Mouse (Mus musculus): ENCODE measurements at regions not wholly inside any gene's neighbourhood (a gene's known extent, or its start where the extent isn't known, plus 50 kb on each side); places are given as distances from the start of the nearest gene placed in this dataset.

- 35% methylated on average over 2 of the region's 2 CpGs for WGBS
- DNase-seq (ENCODE audit: low spot score) (no peak), ATAC-seq (ENCODE audit: low FRiP score, low read depth) (no peak)
Measured at GRCm38 (mm10) chr14:46158741-46159140, 220.5 kb upstream of the Gm15217 start.

DNA sequence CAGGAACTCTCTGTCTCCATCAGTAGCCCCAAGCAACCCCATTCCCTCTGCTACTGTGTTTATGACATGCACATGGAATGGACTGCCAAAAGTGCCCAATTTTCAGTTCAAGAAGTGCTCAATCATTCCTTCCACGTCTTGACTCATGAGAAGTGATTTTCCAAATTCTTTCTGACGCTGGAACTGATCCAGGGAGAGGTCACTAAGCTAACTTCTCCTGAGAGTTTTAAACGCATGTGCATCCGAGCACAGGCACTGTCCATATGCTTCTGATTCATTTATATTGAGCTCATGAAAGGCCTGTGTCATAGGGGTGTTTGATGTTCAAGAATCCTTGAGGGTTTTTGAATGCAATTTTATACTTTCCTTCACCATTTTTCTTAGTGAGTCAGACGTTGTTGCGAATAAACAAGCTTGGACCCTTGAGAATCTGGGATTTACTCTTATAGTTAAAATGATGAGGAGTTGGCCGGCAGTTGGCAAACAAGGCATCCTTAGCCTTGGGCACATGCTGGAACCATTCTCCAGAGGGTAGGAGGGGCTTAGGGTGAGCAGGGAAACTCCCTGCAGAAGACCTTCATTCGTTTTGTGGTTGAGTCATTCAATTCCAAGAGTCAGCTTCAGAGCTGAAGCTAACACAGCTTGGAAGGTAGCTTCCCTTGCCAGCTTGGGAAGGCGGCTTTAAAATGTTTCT is 206.9 kb upstream of the Gm15217 start:
- Histone ChIP-seq H3K9me3 (ENCODE audit: control insufficient read depth, low read length) (no peaks in the 10 kb centered on the region), H3K36me3 (ENCODE audit: control insufficient read depth, insufficient read depth, low read length) (no peaks in the 10 kb centered on the region), H3K27ac (replicated peaks; ENCODE audit: low read depth, low read length) (no peak overlapping the region), H3K4me2 (replicated peaks; ENCODE audit: low read depth, low read length, severe bottlenecking) (no peak overlapping the region), H3K27me3 (ENCODE audit: control insufficient read depth, insufficient read depth, low read length) (no peaks in the 10 kb centered on the region), H3K4me1 (ENCODE audit: control insufficient read depth, insufficient read depth, low read length) (peaks cover 15% of the 10 kb centered on the region), H3K4me3 (replicated peaks; ENCODE audit: low read length) (no peak overlapping the region), H3K9ac (ENCODE audit: low read depth, low read length, severe bottlenecking) (no peak overlapping the region)
- DNase-seq (ENCODE audit: low spot score) (peak; percentile 67), ATAC-seq (ENCODE audit: low FRiP score, low read depth) (peak; percentile 73)
- TF ChIP-seq POLR2A (IDR thresholded peaks at IDR 0.05; ENCODE audit: borderline replicate concordance, extremely low read depth, insufficient read depth, insufficient read length): no peak
- WGBS: 39% methylated on average over 9 of the region's 9 CpGs

More at GRCm38 (mm10) chr14:46158741-46159140, 220.5 kb upstream of the Gm15217 start:
- Histone ChIP-seq H3K27me3 (ENCODE audit: control insufficient read depth, insufficient read depth, low read length) (no peaks in the 10 kb centered on the region), H3K36me3 (ENCODE audit: control insufficient read depth, insufficient read depth, low read length) (no peaks in the 10 kb centered on the region), H3K4me2 (replicated peaks; ENCODE audit: low read depth, low read length, severe bottlenecking) (no peak overlapping the region), H3K27ac (replicated peaks; ENCODE audit: low read depth, low read length) (no peak overlapping the region), H3K4me1 (ENCODE audit: control insufficient read depth, insufficient read depth, low read length) (no peaks in the 10 kb centered on the region), H3K4me3 (replicated peaks; ENCODE audit: low read length) (no peak overlapping the region), H3K9me3 (ENCODE audit: control insufficient read depth, low read length) (no peaks in the 10 kb centered on the region), H3K9ac (ENCODE audit: low read depth, low read length, severe bottlenecking) (no peak overlapping the region)
- TF ChIP-seq POLR2A (IDR thresholded peaks at IDR 0.05; ENCODE audit: borderline replicate concordance, extremely low read depth, insufficient read depth, insufficient read length): no peak

- no peak for TF ChIP-seq POLR2A (IDR thresholded peaks at IDR 0.05; ENCODE audit: borderline replicate concordance, extremely low read depth, insufficient read depth, insufficient read length)
- DNase-seq (ENCODE audit: low spot score) (no peak), ATAC-seq (ENCODE audit: low FRiP score, low read depth) (no peak)
- no peaks in the 10 kb centered on the region for H3K9me3 ChIP-seq (ENCODE audit: control insufficient read depth, low read length)
- WGBS: 33% methylated on average over 6 of the region's 6 CpGs
- peaks cover 15% of the 10 kb centered on the region for H3K4me1 ChIP-seq (ENCODE audit: control insufficient read depth, insufficient read depth, low read length)
- H3K9ac ChIP-seq (ENCODE audit: low read depth, low read length, severe bottlenecking): no peak overlapping the region
- no peak overlapping the region for H3K4me2 ChIP-seq (replicated peaks; ENCODE audit: low read depth, low read length, severe bottlenecking)
- H3K4me3 ChIP-seq (replicated peaks; ENCODE audit: low read length): no peak overlapping the region
- H3K27me3 ChIP-seq (ENCODE audit: control insufficient read depth, insufficient read depth, low read length): no peaks in the 10 kb centered on the region
- no peaks in the 10 kb centered on the region for H3K36me3 ChIP-seq (ENCODE audit: control insufficient read depth, insufficient read depth, low read length)
- no peak overlapping the region for H3K27ac ChIP-seq (replicated peaks; ENCODE audit: low read depth, low read length)
Measured at GRCm38 (mm10) chr14:46172875-46173324, 206.3 kb upstream of the Gm15217 start.

GRCm38 (mm10) chr14:46174386-46174785 is 204.8 kb upstream of the Gm15217 start:
- no peak for DNase-seq (ENCODE audit: low spot score)
- no peaks in the 10 kb centered on the region for H3K36me3 ChIP-seq (ENCODE audit: control insufficient read depth, insufficient read depth, low read length)
- peak; percentile 63; the same call in 1 of the 2 replicates for ATAC-seq (ENCODE audit: low FRiP score, low read depth)
- peaks cover 15% of the 10 kb centered on the region for H3K4me1 ChIP-seq (ENCODE audit: control insufficient read depth, insufficient read depth, low read length)
- H3K27me3 ChIP-seq (ENCODE audit: control insufficient read depth, insufficient read depth, low read length): no peaks in the 10 kb centered on the region
- H3K27ac ChIP-seq (replicated peaks; ENCODE audit: low read depth, low read length): no peak overlapping the region
- no peak overlapping the region for H3K9ac ChIP-seq (ENCODE audit: low read depth, low read length, severe bottlenecking)
- no peak overlapping the region for H3K4me3 ChIP-seq (replicated peaks; ENCODE audit: low read length)
- no peak overlapping the region for H3K4me2 ChIP-seq (replicated peaks; ENCODE audit: low read depth, low read length, severe bottlenecking)
- 39% methylated on average over 5 of the region's 5 CpGs for WGBS
- TF ChIP-seq POLR2A (IDR thresholded peaks at IDR 0.05; ENCODE audit: borderline replicate concordance, extremely low read depth, insufficient read depth, insufficient read length): no peak
- no peaks in the 10 kb centered on the region for H3K9me3 ChIP-seq (ENCODE audit: control insufficient read depth, low read length)

- Histone ChIP-seq H3K4me1 (ENCODE audit: control insufficient read depth, insufficient read depth, low read length) (peaks cover 15% of the 10 kb centered on the region), H3K36me3 (ENCODE audit: control insufficient read depth, insufficient read depth, low read length) (no peaks in the 10 kb centered on the region), H3K9ac (ENCODE audit: low read depth, low read length, severe bottlenecking) (no peak overlapping the region), H3K9me3 (ENCODE audit: control insufficient read depth, low read length) (no peaks in the 10 kb centered on the region), H3K27me3 (ENCODE audit: control insufficient read depth, insufficient read depth, low read length) (no peaks in the 10 kb centered on the region), H3K27ac (replicated peaks; ENCODE audit: low read depth, low read length) (no peak overlapping the region), H3K4me2 (replicated peaks; ENCODE audit: low read depth, low read length, severe bottlenecking) (no peak overlapping the region), H3K4me3 (replicated peaks; ENCODE audit: low read length) (no peak overlapping the region)
- DNase-seq (ENCODE audit: low spot score) (peak; percentile 6), ATAC-seq (ENCODE audit: low FRiP score, low read depth) (no peak)
- TF ChIP-seq POLR2A (IDR thresholded peaks at IDR 0.05; ENCODE audit: borderline replicate concordance, extremely low read depth, insufficient read depth, insufficient read length): no peak
- WGBS: 60% methylated on average over 15 of the region's 15 CpGs
Measured at GRCm38 (mm10) chr14:46175291-46176216, 203.7 kb upstream of the Gm15217 start.

Measured in limb, embryonic 14.5 days (tissue).